Mouse (Mus musculus): ENCODE results near the gene Nupr1.

- no peak for TF ChIP-seq POLR2A (IDR thresholded peaks at IDR 0.05; ENCODE audit: insufficient read depth, low read depth, low read length)
- TF ChIP-seq CTCF (IDR thresholded peaks at IDR 0.05; ENCODE audit: insufficient read depth, low read depth, low read length) = no peak
Observed at GRCm38 (mm10) chr7:126645708-126646107, 15.0 kb upstream of the Nupr1 start.
